Mouse (Mus musculus): ENCODE results near the gene Olfr1493-ps1. TPM values are rescaled to one million over a fixed set of nuclear protein-coding genes. Genes with fewer than 3 reads are reported as not detected.

The Olfr1493-ps1 gene
- polyA plus RNA-seq (2015; fragmentation: Nextera tagmentation; extraction: Ambion mirVana) = not detected in 2 replicates

DNA sequence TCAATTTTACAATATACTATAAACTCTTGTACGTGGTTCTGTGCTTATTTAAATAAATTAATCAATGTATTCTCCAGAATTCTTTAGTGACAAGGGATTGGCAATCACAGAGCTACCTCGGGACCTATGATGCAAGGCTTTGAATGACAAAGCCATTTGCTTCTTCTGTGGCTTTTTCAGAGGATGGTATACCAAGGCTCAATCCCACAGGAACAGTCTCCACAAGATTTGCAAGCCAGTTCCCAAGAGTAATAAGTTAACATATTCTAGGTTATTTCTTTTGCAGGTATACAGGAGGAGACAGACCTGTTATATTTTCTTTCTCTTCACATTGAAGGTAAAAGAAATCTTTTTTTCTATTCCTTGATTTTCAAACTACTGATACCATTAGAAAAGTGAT, at the start of gene Olfr1493-ps1:
Gene Olfr1493-ps1, plus strand, starts transcription at position 301 of the 400 bp plus-strand sequence.
- Histone ChIP-seq H3K9ac (ENCODE audit: low read depth, low read length) (no peak within 1 kb of the TSS), H3K27ac (ENCODE audit: low read length) (no peak within 1 kb of the TSS), H3K4me2 (ENCODE audit: low read length) (no peak within 1 kb of the TSS), H3K4me1 (ENCODE audit: control insufficient read depth, insufficient read depth, low read length) (no peaks in the 10 kb centered on the region), H3K27me3 (ENCODE audit: control insufficient read depth, insufficient read depth, low read depth, low read length) (no peaks in the 10 kb centered on the region), H3K36me3 (ENCODE audit: control insufficient read depth, insufficient read depth, low read length) (no peaks in the 10 kb centered on the region), H3K4me3 (ENCODE audit: low read depth, low read length) (no peak within 1 kb of the TSS), H3K9me3 (replicated peaks; ENCODE audit: control insufficient read depth, low read length, poor library complexity, severe bottlenecking) (no peaks in the 10 kb centered on the region)
- no peak for ATAC-seq
- 56% methylated on average over 2 of the region's 2 CpGs for WGBS

DNA sequence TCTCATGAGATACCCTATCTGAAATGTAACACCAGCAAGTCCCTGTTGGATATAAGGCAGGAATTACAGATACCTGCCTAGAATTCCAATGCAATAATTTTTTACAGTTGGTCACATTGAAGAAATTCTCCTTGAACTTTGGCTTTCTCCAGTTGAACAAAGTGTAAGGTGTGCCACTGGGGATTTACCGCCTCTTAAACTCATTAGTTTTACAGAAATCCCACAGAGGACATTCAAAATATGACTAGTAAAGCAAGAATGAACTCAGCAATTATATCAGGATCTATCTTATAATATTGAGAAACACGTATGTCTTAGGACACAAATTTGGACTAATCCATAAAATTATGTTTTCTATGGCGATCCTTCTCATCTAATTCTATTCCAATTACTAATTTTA, 26.1 kb upstream of the Olfr1493-ps1 start, which contains the start of gene Olfr1491:
Gene Olfr1491, plus strand, starts transcription at position 301 of the 400 bp plus-strand sequence.
- no peak for ATAC-seq
- Histone ChIP-seq H3K4me1 (ENCODE audit: control insufficient read depth, insufficient read depth, low read length) (no peaks in the 10 kb centered on the region), H3K4me3 (ENCODE audit: low read depth, low read length) (no peak within 1 kb of the TSS), H3K27me3 (ENCODE audit: control insufficient read depth, insufficient read depth, low read depth, low read length) (no peaks in the 10 kb centered on the region), H3K4me2 (ENCODE audit: low read length) (no peak within 1 kb of the TSS), H3K9me3 (replicated peaks; ENCODE audit: control insufficient read depth, low read length, poor library complexity, severe bottlenecking) (no peaks in the 10 kb centered on the region), H3K36me3 (ENCODE audit: control insufficient read depth, insufficient read depth, low read length) (no peaks in the 10 kb centered on the region), H3K9ac (ENCODE audit: low read depth, low read length) (no peak within 1 kb of the TSS), H3K27ac (ENCODE audit: low read length) (no peak within 1 kb of the TSS)
- WGBS = 84% methylated on average over 3 of the region's 3 CpGs

DNA sequence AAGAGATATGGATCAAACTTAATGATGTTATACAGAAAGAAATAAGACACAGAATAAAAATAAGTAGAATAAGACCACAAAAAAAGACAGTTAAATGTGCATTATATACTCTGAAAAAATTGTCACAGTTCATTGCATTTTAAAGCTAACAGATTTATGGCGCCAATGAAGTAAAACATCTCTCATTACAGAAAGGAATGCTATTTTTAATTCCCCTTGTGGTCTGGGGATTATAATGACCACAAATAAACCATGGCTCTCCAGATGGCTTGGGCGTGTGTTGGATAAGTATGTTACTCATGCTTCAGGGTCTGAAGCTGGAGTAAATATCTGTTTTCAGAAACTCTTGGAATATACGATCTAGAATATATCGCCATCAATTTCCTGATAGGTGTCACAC, 16.4 kb downstream of the Olfr1493-ps1 start, which contains the start of gene Olfr1494:
Gene Olfr1494, plus strand, starts transcription at position 301 of the 400 bp plus-strand sequence.
- H3K4me3 ChIP-seq (ENCODE audit: low read depth, low read length) = no peak within 1 kb of the TSS

DNA sequence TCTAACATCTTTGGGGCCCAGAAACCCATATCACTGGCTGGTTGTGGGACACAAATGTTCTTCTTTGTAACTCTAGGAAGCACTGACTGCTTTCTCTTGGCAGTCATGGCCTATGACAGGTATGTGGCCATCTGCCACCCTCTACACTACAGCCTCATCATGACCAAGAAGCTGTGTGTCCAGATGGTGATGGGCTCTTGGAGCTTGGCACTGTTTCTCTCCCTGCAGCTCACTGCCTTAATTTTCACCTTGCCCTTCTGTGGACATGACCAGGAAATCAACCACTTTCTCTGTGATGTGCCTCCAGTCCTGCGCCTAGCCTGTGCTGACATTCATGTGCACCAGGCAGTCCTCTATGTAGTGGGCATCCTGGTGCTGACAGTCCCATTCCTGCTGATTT, 26.3 kb downstream of the Olfr1493-ps1 start:
- Histone ChIP-seq H3K27me3 (ENCODE audit: control insufficient read depth, insufficient read depth, low read depth, low read length) (no peaks in the 10 kb centered on the region), H3K9ac (ENCODE audit: low read depth, low read length) (no peak overlapping the region), H3K36me3 (ENCODE audit: control insufficient read depth, insufficient read depth, low read length) (no peaks in the 10 kb centered on the region), H3K4me1 (ENCODE audit: control insufficient read depth, insufficient read depth, low read length) (no peaks in the 10 kb centered on the region), H3K27ac (ENCODE audit: low read length) (no peak overlapping the region), H3K4me2 (ENCODE audit: low read length) (no peak overlapping the region), H3K4me3 (ENCODE audit: low read depth, low read length) (no peak overlapping the region), H3K9me3 (replicated peaks; ENCODE audit: control insufficient read depth, low read length, poor library complexity, severe bottlenecking) (no peaks in the 10 kb centered on the region)
- no peak for ATAC-seq
- WGBS = 94% methylated on average over 1 of the region's 1 CpGs

More for the DNA sequence above, 16.4 kb downstream of the Olfr1493-ps1 start, which contains the start of gene Olfr1494:
- no peaks in the 10 kb centered on the region for H3K4me1 ChIP-seq (ENCODE audit: control insufficient read depth, insufficient read depth, low read length)
- no peaks in the 10 kb centered on the region for H3K36me3 ChIP-seq (ENCODE audit: control insufficient read depth, insufficient read depth, low read length)
- no peak for ATAC-seq
- no peaks in the 10 kb centered on the region for H3K27me3 ChIP-seq (ENCODE audit: control insufficient read depth, insufficient read depth, low read depth, low read length)
- H3K4me2 ChIP-seq (ENCODE audit: low read length) = no peak within 1 kb of the TSS
- 91% methylated on average over 4 of the region's 4 CpGs for WGBS
- H3K27ac ChIP-seq (ENCODE audit: low read length) = no peak within 1 kb of the TSS
- H3K9me3 ChIP-seq (replicated peaks; ENCODE audit: control insufficient read depth, low read length, poor library complexity, severe bottlenecking) = no peaks in the 10 kb centered on the region
- H3K9ac ChIP-seq (ENCODE audit: low read depth, low read length) = no peak within 1 kb of the TSS

DNA sequence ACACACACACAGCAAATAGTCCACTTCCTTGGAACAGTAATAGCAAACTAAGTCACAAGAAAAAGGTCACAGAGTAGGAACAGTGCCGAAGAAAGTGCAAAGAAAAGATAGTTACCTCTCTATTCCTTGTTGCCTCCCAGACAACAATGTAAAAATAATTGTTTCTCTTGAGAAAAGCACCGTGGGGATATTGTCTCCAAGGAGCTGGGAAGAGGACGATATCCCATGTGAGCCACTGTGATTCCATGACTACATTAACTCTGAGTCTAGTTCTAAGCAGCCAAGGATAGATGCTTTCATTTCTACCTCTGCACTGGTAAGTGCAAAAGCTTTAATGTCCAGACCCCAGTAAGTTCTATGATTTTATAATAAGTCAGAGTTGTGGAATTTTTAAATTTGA, 41.2 kb downstream of the Olfr1493-ps1 start, which contains the start of gene Olfr1495:
Gene Olfr1495, plus strand, starts transcription at position 301 of the 400 bp plus-strand sequence.
- no peaks in the 10 kb centered on the region for H3K27me3 ChIP-seq (ENCODE audit: control insufficient read depth, insufficient read depth, low read depth, low read length)
- no peaks in the 10 kb centered on the region for H3K4me1 ChIP-seq (ENCODE audit: control insufficient read depth, insufficient read depth, low read length)
- 84% methylated on average over 3 of the region's 3 CpGs for WGBS
- H3K36me3 ChIP-seq (ENCODE audit: control insufficient read depth, insufficient read depth, low read length) = no peaks in the 10 kb centered on the region
- ATAC-seq = no peak
- no peak within 1 kb of the TSS for H3K4me2 ChIP-seq (ENCODE audit: low read length)
- H3K4me3 ChIP-seq (ENCODE audit: low read depth, low read length) = no peak within 1 kb of the TSS
- H3K9ac ChIP-seq (ENCODE audit: low read depth, low read length) = no peak within 1 kb of the TSS
- H3K27ac ChIP-seq (ENCODE audit: low read length) = no peak within 1 kb of the TSS
- H3K9me3 ChIP-seq (replicated peaks; ENCODE audit: control insufficient read depth, low read length, poor library complexity, severe bottlenecking) = no peaks in the 10 kb centered on the region

DNA sequence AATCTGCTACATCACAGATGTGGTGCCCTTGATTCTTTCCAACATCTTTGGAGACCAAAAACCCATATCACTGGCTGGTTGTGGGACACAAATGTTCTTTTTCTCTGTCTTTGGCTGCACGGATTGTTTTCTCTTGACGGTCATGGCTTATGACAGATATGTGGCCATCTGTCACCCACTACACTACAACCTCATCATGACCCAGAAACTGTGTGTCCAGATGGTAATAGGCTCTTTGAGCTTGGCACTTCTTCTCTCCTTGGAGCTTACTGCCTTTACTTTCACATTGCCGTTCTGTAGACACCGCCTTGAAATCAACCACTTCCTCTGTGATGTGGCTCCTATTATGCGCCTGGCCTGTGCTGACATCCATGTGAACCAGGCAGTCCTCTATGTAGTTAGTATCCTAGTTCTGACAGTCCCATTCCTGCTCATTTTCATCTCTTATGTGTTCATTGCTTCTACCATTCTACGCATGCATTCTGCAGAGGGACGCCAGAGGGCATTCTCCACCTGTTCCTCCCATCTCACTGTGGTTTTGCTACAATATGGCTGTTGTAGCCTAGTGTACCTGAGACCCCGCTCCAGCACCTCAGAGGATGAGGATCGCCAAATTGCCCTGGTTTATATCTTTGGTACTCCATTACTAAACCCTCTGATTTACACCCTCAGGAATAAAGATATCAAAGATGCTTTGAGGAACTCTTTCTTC, 45.6 kb downstream of the Olfr1493-ps1 start:
- no peak overlapping the region for H3K4me3 ChIP-seq (ENCODE audit: low read depth, low read length)
- no peaks in the 10 kb centered on the region for H3K4me1 ChIP-seq (ENCODE audit: control insufficient read depth, insufficient read depth, low read length)
- ATAC-seq = no peak
- H3K36me3 ChIP-seq (ENCODE audit: control insufficient read depth, insufficient read depth, low read length) = no peaks in the 10 kb centered on the region
- no peak overlapping the region for H3K9ac ChIP-seq (ENCODE audit: low read depth, low read length)
- 93% methylated on average over 9 of the region's 9 CpGs for WGBS
- no peak overlapping the region for H3K4me2 ChIP-seq (ENCODE audit: low read length)
- no peaks in the 10 kb centered on the region for H3K9me3 ChIP-seq (replicated peaks; ENCODE audit: control insufficient read depth, low read length, poor library complexity, severe bottlenecking)
- H3K27ac ChIP-seq (ENCODE audit: low read length) = no peak overlapping the region
- H3K27me3 ChIP-seq (ENCODE audit: control insufficient read depth, insufficient read depth, low read depth, low read length) = no peaks in the 10 kb centered on the region

DNA sequence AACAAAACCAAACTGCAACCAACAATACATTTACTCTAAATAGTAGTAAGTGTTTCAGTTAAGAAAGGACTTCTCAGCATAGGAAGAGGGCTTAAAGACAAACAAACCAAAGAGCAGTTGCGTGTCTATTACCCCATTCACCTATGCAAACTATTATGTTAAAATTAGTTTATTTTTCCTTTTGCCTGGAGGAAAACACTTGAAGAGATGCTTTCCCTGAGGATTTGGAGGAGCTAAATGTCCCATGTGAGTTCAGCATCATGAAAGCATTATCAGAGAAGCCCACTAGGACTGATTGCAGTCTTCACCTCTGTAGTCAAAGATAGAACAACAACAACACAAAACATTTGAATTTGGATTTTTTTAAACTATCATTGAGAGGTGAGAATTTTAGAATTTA, 54.5 kb downstream of the Olfr1493-ps1 start, which contains the start of gene Olfr1496:
Gene Olfr1496, plus strand, starts transcription at position 301 of the 400 bp plus-strand sequence.
- Histone ChIP-seq H3K36me3 (ENCODE audit: control insufficient read depth, insufficient read depth, low read length) (no peaks in the 10 kb centered on the region), H3K27me3 (ENCODE audit: control insufficient read depth, insufficient read depth, low read depth, low read length) (no peaks in the 10 kb centered on the region), H3K4me1 (ENCODE audit: control insufficient read depth, insufficient read depth, low read length) (no peaks in the 10 kb centered on the region), H3K9ac (ENCODE audit: low read depth, low read length) (no peak within 1 kb of the TSS), H3K9me3 (replicated peaks; ENCODE audit: control insufficient read depth, low read length, poor library complexity, severe bottlenecking) (no peaks in the 10 kb centered on the region), H3K27ac (ENCODE audit: low read length) (no peak within 1 kb of the TSS), H3K4me2 (ENCODE audit: low read length) (no peak within 1 kb of the TSS), H3K4me3 (ENCODE audit: low read depth, low read length) (no peak within 1 kb of the TSS)
- WGBS = 89% methylated on average over 1 of the region's 1 CpGs
- no peak for ATAC-seq

Other genes with a start within 250 kb of the Olfr1493-ps1 start
- not detected in 2 replicates for gene Olfr1475, start 243.1 kb upstream of the Olfr1493-ps1 start, polyA plus RNA-seq (2015; fragmentation: Nextera tagmentation; extraction: Ambion mirVana)
- gene Olfr1477, start 222.7 kb upstream of the Olfr1493-ps1 start, polyA plus RNA-seq (2015; fragmentation: Nextera tagmentation; extraction: Ambion mirVana) = not detected in 2 replicates
- gene Olfr1480, start 195.4 kb upstream of the Olfr1493-ps1 start, polyA plus RNA-seq (2015; fragmentation: Nextera tagmentation; extraction: Ambion mirVana) = not detected in 2 replicates
- gene Olfr1484, start 139.8 kb upstream of the Olfr1493-ps1 start, polyA plus RNA-seq (2015; fragmentation: Nextera tagmentation; extraction: Ambion mirVana) = not detected in 2 replicates
- gene Olfr1487, start 105.9 kb upstream of the Olfr1493-ps1 start, polyA plus RNA-seq (2015; fragmentation: Nextera tagmentation; extraction: Ambion mirVana) = not detected in 2 replicates
- not detected in 2 replicates for gene Olfr1489, start 91.7 kb upstream of the Olfr1493-ps1 start, polyA plus RNA-seq (2015; fragmentation: Nextera tagmentation; extraction: Ambion mirVana)
- not detected in 2 replicates for gene Olfr1490, start 72.2 kb upstream of the Olfr1493-ps1 start, polyA plus RNA-seq (2015; fragmentation: Nextera tagmentation; extraction: Ambion mirVana)
- gene Olfr1491, start 26.0 kb upstream of the Olfr1493-ps1 start, polyA plus RNA-seq (2015; fragmentation: Nextera tagmentation; extraction: Ambion mirVana) = not detected in 2 replicates
- gene Olfr1494, start 16.4 kb downstream of the Olfr1493-ps1 start, polyA plus RNA-seq (2015; fragmentation: Nextera tagmentation; extraction: Ambion mirVana) = not detected in 2 replicates
- not detected in 2 replicates for gene Olfr1495, start 41.3 kb downstream of the Olfr1493-ps1 start, polyA plus RNA-seq (2015; fragmentation: Nextera tagmentation; extraction: Ambion mirVana)
- gene Olfr1496, start 54.6 kb downstream of the Olfr1493-ps1 start, polyA plus RNA-seq (2015; fragmentation: Nextera tagmentation; extraction: Ambion mirVana) = not detected in 2 replicates
- gene Olfr1497, start 74.9 kb downstream of the Olfr1493-ps1 start, polyA plus RNA-seq (2015; fragmentation: Nextera tagmentation; extraction: Ambion mirVana) = not detected in 2 replicates
- not detected in 2 replicates for gene Olfr1499, start 96.2 kb downstream of the Olfr1493-ps1 start, polyA plus RNA-seq (2015; fragmentation: Nextera tagmentation; extraction: Ambion mirVana)
- gene Olfr1500, start 107.2 kb downstream of the Olfr1493-ps1 start, polyA plus RNA-seq (2015; fragmentation: Nextera tagmentation; extraction: Ambion mirVana) = not detected in 2 replicates
- gene Olfr1501, start 127.4 kb downstream of the Olfr1493-ps1 start, polyA plus RNA-seq (2015; fragmentation: Nextera tagmentation; extraction: Ambion mirVana) = not detected in 2 replicates
- gene Olfr1502, start 138.5 kb downstream of the Olfr1493-ps1 start, polyA plus RNA-seq (2015; fragmentation: Nextera tagmentation; extraction: Ambion mirVana) = not detected in 2 replicates
- not detected in 2 replicates for gene Olfr1504, start 174.7 kb downstream of the Olfr1493-ps1 start, polyA plus RNA-seq (2015; fragmentation: Nextera tagmentation; extraction: Ambion mirVana)
- not detected in 2 replicates for gene Olfr1505, start 190.3 kb downstream of the Olfr1493-ps1 start, polyA plus RNA-seq (2015; fragmentation: Nextera tagmentation; extraction: Ambion mirVana)